Mouse (Mus musculus) colon, adult 2 months (tissue): ENCODE data around the gene AC131692.1. TPM values are rescaled to one million over a fixed set of nuclear protein-coding genes. Genes with fewer than 3 reads are reported as not detected.

Experiments
- polyA plus RNA-seq: library from polyadenylated mRNA; depleted of rRNA; stranded (reverse); fragments of >200 nt; gene quantifications from 2 replicates; pipeline ENCODE4 v1.2.3, GENCODE M21; 2012; rRNA removed

AC131692.1 gene
- polyA plus RNA-seq, 1 experiment = not detected

Other genes with a start within 250 kb of the AC131692.1 start
- 29.7 and 32.5 TPM in 2 replicates for gene Frmd8, start 219.1 kb upstream of the AC131692.1 start, polyA plus RNA-seq
- 7.3 and 9.9 TPM in 2 replicates for gene Slc25a45, start 216.6 kb upstream of the AC131692.1 start, polyA plus RNA-seq
- gene Tigd3, start 200.3 kb upstream of the AC131692.1 start, polyA plus RNA-seq = 0.57 and 0.62 TPM in 2 replicates
- 53.4 and 61.3 TPM in 2 replicates for gene Dpf2, start 181.4 kb upstream of the AC131692.1 start, polyA plus RNA-seq
- gene Cdc42ep2, start 169.6 kb upstream of the AC131692.1 start, polyA plus RNA-seq = 7.0 and 7.3 TPM in 2 replicates
- 22.8 and 27.7 TPM in 2 replicates for gene Pola2, start 130.2 kb upstream of the AC131692.1 start, polyA plus RNA-seq
- gene Slc22a20, start 108.3 kb upstream of the AC131692.1 start, polyA plus RNA-seq = 0.06 TPM in 1 of 2 replicates, not detected in the other
- 69.9 and 86.7 TPM in 2 replicates for gene Capn1, start 78.5 kb upstream of the AC131692.1 start, polyA plus RNA-seq
- 56.5 and 68.0 TPM in 2 replicates for gene Syvn1, start 47.8 kb upstream of the AC131692.1 start, polyA plus RNA-seq
- gene Mrpl49, start 36.6 kb upstream of the AC131692.1 start, polyA plus RNA-seq = 11.1 and 13.7 TPM in 2 replicates
- gene Fau, start 36.6 kb upstream of the AC131692.1 start, polyA plus RNA-seq = 2,245 and 2,287 TPM in 2 replicates
- gene Znhit2, start 33.2 kb upstream of the AC131692.1 start, polyA plus RNA-seq = 81.0 and 86.7 TPM in 2 replicates
- gene Tm7sf2, start 26.0 kb upstream of the AC131692.1 start, polyA plus RNA-seq = 68.6 and 88.1 TPM in 2 replicates
- 86.3 and 87.2 TPM in 2 replicates for gene Vps51, start 17.2 kb upstream of the AC131692.1 start, polyA plus RNA-seq
- 1.3 TPM in 1 of 2 replicates, not detected in the other for gene Tmem262, start 14.4 kb upstream of the AC131692.1 start, polyA plus RNA-seq
- gene Gm28374, start 12.2 kb upstream of the AC131692.1 start, polyA plus RNA-seq = 0.34 and 0.72 TPM in 2 replicates
- 96.4 and 116 TPM in 2 replicates for gene Zfpl1, start 9.5 kb upstream of the AC131692.1 start, polyA plus RNA-seq
- 3.2 and 4.1 TPM in 2 replicates for gene Cdca5, start 9.4 kb upstream of the AC131692.1 start, polyA plus RNA-seq
- gene Naaladl1, start 11.4 kb downstream of the AC131692.1 start, polyA plus RNA-seq = 17.8 and 47.8 TPM in 2 replicates
- gene Sac3d1, start 24.2 kb downstream of the AC131692.1 start, polyA plus RNA-seq = 60.1 and 60.7 TPM in 2 replicates
- gene Snx15, start 33.9 kb downstream of the AC131692.1 start, polyA plus RNA-seq = 59.0 and 65.6 TPM in 2 replicates
- gene Batf2, start 46.6 kb downstream of the AC131692.1 start, polyA plus RNA-seq = 60.8 and 73.8 TPM in 2 replicates
- 95.4 and 114 TPM in 2 replicates for gene Arl2, start 47.1 kb downstream of the AC131692.1 start, polyA plus RNA-seq
- gene Majin, start 90.0 kb downstream of the AC131692.1 start, polyA plus RNA-seq = 0.12 and 0.91 TPM in 2 replicates
- gene Gpha2, start 132.0 kb downstream of the AC131692.1 start, polyA plus RNA-seq = 0.45 and 0.97 TPM in 2 replicates
- gene Ppp2r5b, start 141.5 kb downstream of the AC131692.1 start, polyA plus RNA-seq = 84.5 and 109 TPM in 2 replicates
- gene Atg2a, start 147.2 kb downstream of the AC131692.1 start, polyA plus RNA-seq = 61.7 and 63.2 TPM in 2 replicates
- gene Ehd1, start 182.3 kb downstream of the AC131692.1 start, polyA plus RNA-seq = 286 and 304 TPM in 2 replicates
- gene Cdc42bpg, start 212.0 kb downstream of the AC131692.1 start, polyA plus RNA-seq = 69.5 and 74.2 TPM in 2 replicates
- 50.2 and 51.0 TPM in 2 replicates for gene Men1, start 240.6 kb downstream of the AC131692.1 start, polyA plus RNA-seq
- gene Map4k2, start 246.7 kb downstream of the AC131692.1 start, polyA plus RNA-seq = 95.7 and 106 TPM in 2 replicates